Mouse (Mus musculus) urinary bladder, postnatal 36 days (tissue): Measurements from ENCODE around the gene Rabl3.

Experiments used
- DNase-seq, 2 experiments: peaks; one replicate each; pipeline ENCODE4 v3.0.0; 2022; ENCODE audit warnings: low spot score in 2 of 2, mixed read lengths in 1 of 2

The Rabl3 gene

GRCm38 (mm10) chr16:37539611-37540580, at the start of gene Rabl3, which contains the start of gene Gtf2e1:
Rabl3 (plus strand) TSS chr16:37539885.
Gtf2e1 (minus strand) TSS chr16:37539789.
- DNase-seq = peak; percentile 95 to 98

- no peak for DNase-seq
These were observed 44.7 kb upstream of the Rabl3 start for GRCm38 (mm10) chr16:37495017-37495416.

GRCm38 (mm10) chr16:37498581-37498980, 41.1 kb upstream of the Rabl3 start:
- DNase-seq = no peak

GRCm38 (mm10) chr16:37504517-37504916, 35.2 kb upstream of the Rabl3 start:
- no peak for DNase-seq

GRCm38 (mm10) chr16:37506751-37507150, 32.9 kb upstream of the Rabl3 start:
- no peak for DNase-seq

GRCm38 (mm10) chr16:37511489-37511888, 28.2 kb upstream of the Rabl3 start:
- no peak for DNase-seq

- no peak for DNase-seq
These were observed 25.0 kb upstream of the Rabl3 start for GRCm38 (mm10) chr16:37514644-37515043.

GRCm38 (mm10) chr16:37516376-37516993, 23.2 kb upstream of the Rabl3 start:
- no peak for DNase-seq

- no peak for DNase-seq
These were observed 22.0 kb upstream of the Rabl3 start for GRCm38 (mm10) chr16:37517596-37518211.

- DNase-seq = no peak
These were observed 21.0 kb upstream of the Rabl3 start for GRCm38 (mm10) chr16:37518662-37519061.

- no peak for DNase-seq
These were observed 20.0 kb upstream of the Rabl3 start for GRCm38 (mm10) chr16:37519721-37520120.

GRCm38 (mm10) chr16:37520190-37521040, 19.3 kb upstream of the Rabl3 start:
- DNase-seq = no peak

- no peak for DNase-seq
These were observed 17.5 kb upstream of the Rabl3 start for GRCm38 (mm10) chr16:37522100-37522697.

GRCm38 (mm10) chr16:37525121-37525520, 14.6 kb upstream of the Rabl3 start:
- DNase-seq = no peak

- no peak for DNase-seq
These were observed 12.9 kb upstream of the Rabl3 start for GRCm38 (mm10) chr16:37526688-37527223.

- no peak for DNase-seq
These were observed 9.5 kb upstream of the Rabl3 start for GRCm38 (mm10) chr16:37530170-37530569.

- DNase-seq = no peak
These were observed 7.6 kb upstream of the Rabl3 start for GRCm38 (mm10) chr16:37532046-37532445.

- no peak for DNase-seq
These were observed 6.2 kb upstream of the Rabl3 start for GRCm38 (mm10) chr16:37533369-37534068.

GRCm38 (mm10) chr16:37539240-37539610, 460 bp upstream of the Rabl3 start:
- no peak for DNase-seq

- no peak for DNase-seq
These were observed 1.1 kb downstream of the Rabl3 start for GRCm38 (mm10) chr16:37540776-37541175.
